Mouse (Mus musculus): ENCODE results near the gene Sec31a.
A peak's percentile ranks its signal among the peaks of the same experiment; 100 is the strongest.
"Not testable (repeated sequence)": the region's sequence is repeated elsewhere in the genome, so short reads cannot be mapped to it uniquely, and the experiment has no call there.

Sec31a gene

DNA sequence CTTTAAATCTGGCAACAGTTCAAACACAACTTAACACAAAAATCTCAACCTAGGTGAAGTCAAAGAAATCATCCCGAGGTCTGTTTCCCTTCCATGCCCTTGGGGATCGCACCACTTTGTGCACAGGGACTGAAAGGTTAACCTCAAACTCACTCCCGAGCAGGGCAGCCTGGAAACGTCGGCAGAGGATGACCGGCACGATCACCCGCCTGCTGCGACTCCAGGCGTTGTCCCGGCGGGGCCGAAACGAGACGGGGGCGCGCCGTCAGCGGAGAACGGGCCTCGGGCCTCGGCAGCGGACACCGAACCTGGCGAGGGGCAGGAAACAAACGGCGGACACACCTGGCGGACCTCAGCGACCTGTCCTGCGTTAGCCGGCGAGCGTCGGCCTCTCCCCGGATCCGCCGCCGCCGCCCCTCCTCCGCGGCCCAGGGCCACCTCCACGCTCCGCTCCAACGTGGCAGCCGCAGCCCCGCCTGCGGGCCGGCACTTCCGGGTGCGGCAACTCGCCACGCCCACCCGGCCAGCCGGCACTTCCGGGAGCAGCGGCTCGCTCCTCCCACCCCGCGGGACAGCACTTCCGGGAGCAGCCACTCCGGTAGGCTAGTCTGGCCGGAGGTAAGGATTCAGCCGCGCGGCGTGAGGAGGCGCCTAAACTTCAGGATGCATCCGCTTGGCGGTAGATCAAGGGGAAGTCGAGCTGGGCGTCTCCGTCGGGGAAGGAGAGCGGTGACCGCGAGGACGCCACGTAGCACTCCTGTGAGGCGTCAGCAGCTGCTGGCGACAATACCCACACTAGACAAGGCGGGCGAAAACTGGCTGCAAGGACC lies at the start of gene Sec31a:
Sec31a (minus strand) TSS at position 474 of the 830 bp plus-strand sequence.
- peak; percentile 86 to 97 for DNase-seq (ENCODE audit: low spot score in 2 of 2)

DNA sequence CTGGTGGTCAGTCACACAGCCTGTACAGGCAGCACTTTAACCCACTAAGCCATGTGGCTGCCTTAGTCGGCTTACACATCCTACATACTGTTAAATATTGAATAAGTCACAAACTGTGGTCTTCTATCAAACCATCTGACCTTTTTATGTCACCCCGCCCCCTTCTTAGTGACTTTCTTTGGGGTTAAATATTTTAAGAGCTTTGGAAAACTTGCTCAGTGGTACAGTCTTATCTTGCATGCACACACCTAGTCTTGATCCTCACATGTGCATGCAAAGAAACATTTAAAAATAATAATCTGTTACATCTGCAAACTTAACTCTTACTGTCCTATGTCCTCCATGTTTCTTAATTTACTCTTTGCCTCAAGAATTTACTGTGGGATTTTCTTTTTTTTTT lies 46.3 kb upstream of the Sec31a start:
- DNase-seq (ENCODE audit: low spot score in 2 of 2), result no peak

GRCm38 (mm10) chr5:100461526-100461925 lies 45.5 kb upstream of the Sec31a start:
- no peak for DNase-seq (ENCODE audit: low spot score in 2 of 2)

GRCm38 (mm10) chr5:100459468-100459867 lies 43.4 kb upstream of the Sec31a start:
- DNase-seq (ENCODE audit: low spot score in 2 of 2), result no peak

- DNase-seq (ENCODE audit: low spot score in 2 of 2), result no peak
These were observed 35.8 kb upstream of the Sec31a start for GRCm38 (mm10) chr5:100451871-100452270.

GRCm38 (mm10) chr5:100438796-100439195 lies 22.8 kb upstream of the Sec31a start:
- DNase-seq (ENCODE audit: low spot score in 2 of 2), result no peak

- no peak for DNase-seq (ENCODE audit: low spot score in 2 of 2)
These were observed 21.9 kb upstream of the Sec31a start for GRCm38 (mm10) chr5:100437917-100438316.

- no peak for DNase-seq (ENCODE audit: low spot score in 2 of 2)
These were observed 21.1 kb upstream of the Sec31a start for GRCm38 (mm10) chr5:100437086-100437485.

GRCm38 (mm10) chr5:100430966-100431365 lies 14.9 kb upstream of the Sec31a start:
- no peak for DNase-seq (ENCODE audit: low spot score in 2 of 2)

DNA sequence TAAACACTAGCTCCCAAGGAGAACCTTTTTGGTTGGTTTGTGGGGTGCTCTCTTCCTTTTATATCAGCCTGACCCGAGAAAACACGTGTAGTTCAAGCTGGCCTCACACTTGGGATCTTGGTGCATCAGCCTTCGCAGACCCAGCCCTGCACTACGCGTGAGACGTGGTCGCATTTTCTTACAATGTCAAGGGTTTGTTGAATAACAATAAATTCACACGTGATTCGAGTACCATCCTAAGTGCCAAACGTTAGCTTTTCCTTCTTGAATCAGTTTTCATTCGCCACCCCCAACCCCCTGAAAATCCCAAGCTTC lies 14.0 kb upstream of the Sec31a start:
- no peak for DNase-seq (ENCODE audit: low spot score in 2 of 2)

- peak; percentile 74 to 89 for DNase-seq (ENCODE audit: low spot score in 2 of 2)
These were observed 13.5 kb upstream of the Sec31a start for GRCm38 (mm10) chr5:100429344-100430075.

- no peak for DNase-seq (ENCODE audit: low spot score in 2 of 2)
These were observed 12.8 kb upstream of the Sec31a start for GRCm38 (mm10) chr5:100428734-100429343.

GRCm38 (mm10) chr5:100428031-100428733 lies 12.1 kb upstream of the Sec31a start:
- no peak for DNase-seq (ENCODE audit: low spot score in 2 of 2)

DNA sequence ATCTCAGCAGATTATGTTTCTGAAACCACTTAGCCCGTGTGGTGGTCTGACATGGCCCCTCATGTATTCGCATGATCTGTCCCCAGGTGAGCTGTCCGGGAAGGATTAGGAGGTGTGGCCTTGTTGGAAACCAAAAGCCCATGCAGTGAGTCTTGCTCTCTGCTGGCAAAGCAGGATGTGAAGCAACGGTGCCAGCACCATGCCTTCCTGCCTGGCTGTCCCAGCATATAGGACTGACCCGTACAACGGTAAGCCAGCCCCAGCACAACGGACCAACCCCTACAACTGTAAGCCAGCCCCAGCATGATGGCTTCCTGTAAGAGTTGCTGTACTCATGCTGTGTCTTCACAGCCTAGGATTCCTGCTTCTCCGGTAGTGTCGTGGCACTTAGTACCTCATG lies 11.2 kb upstream of the Sec31a start:
- DNase-seq (ENCODE audit: low spot score in 2 of 2), result no peak

- DNase-seq (ENCODE audit: low spot score in 2 of 2), result not testable (repeated sequence)
These were observed 9.8 kb upstream of the Sec31a start for GRCm38 (mm10) chr5:100425823-100426222.

DNA sequence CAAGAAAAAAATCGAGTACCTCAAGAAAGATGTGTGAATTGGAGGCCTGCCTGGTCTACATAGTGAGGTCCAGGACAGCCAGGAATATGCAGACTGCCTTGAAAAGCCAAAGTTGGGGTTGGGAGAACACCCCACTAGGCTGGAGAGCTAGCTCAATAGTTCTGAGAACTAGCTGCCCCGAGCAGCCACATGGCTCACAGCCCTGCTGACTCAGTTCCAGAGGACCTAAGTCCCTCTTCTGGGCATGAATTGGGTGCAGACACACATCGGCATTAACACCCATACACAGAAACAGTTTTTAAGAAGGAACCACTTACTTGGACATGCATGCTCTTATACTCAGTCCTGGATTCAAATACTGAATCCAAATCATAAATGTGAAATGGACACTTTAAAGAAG lies 8.2 kb upstream of the Sec31a start:
- no peak for DNase-seq (ENCODE audit: low spot score in 2 of 2)

- no peak for DNase-seq (ENCODE audit: low spot score in 2 of 2)
These were observed 7.6 kb upstream of the Sec31a start for GRCm38 (mm10) chr5:100423626-100424025.

GRCm38 (mm10) chr5:100418861-100419260 lies 2.8 kb upstream of the Sec31a start:
- DNase-seq (ENCODE audit: low spot score in 2 of 2), result no peak

- no peak for DNase-seq (ENCODE audit: low spot score in 2 of 2)
These were observed 2.0 kb upstream of the Sec31a start for GRCm38 (mm10) chr5:100418077-100418476.

- DNase-seq (ENCODE audit: low spot score in 2 of 2), result no peak
These were observed 1.4 kb downstream of the Sec31a start for GRCm38 (mm10) chr5:100414474-100415196.

GRCm38 (mm10) chr5:100412886-100413285 lies 3.1 kb downstream of the Sec31a start:
- no peak for DNase-seq (ENCODE audit: low spot score in 2 of 2)

All from cerebellum, postnatal 4 days (tissue).